Mouse (Mus musculus): ENCODE results near the gene Poc1a. TPM values are rescaled to one million over a fixed set of nuclear protein-coding genes. Genes with fewer than 3 reads are reported as not detected.

The Poc1a gene
- polyA plus RNA-seq, 1 experiment from 2014 or later: 23.8 TPM

GRCm38 (mm10) chr9:106326241-106326640, 45.4 kb downstream of the Poc1a start:
- Histone ChIP-seq H3K36me3 (peaks cover 3% of the 10 kb centered on the region), H3K4me1 (peaks cover 78% of the 10 kb centered on the region), H3K4me3 (no peak overlapping the region), H3K9me3 (no peaks in the 10 kb centered on the region), H3K27me3 (no peaks in the 10 kb centered on the region), H3K27ac (peak overlapping the region; percentile 6; the same call in 1 of the 2 replicates), H3K4me2 (replicated peaks) (no peak overlapping the region), H3K9ac (no peak overlapping the region)
- 67% methylated on average over 8 of the region's 8 CpGs for WGBS
- ATAC-seq (ENCODE audit: low FRiP score, low read depth): no peak

- WGBS: 79% methylated on average over 8 of the region's 8 CpGs
- Histone ChIP-seq H3K27ac (no peak overlapping the region), H3K9me3 (no peaks in the 10 kb centered on the region), H3K4me1 (peaks cover 78% of the 10 kb centered on the region), H3K4me3 (no peak overlapping the region), H3K9ac (no peak overlapping the region), H3K27me3 (no peaks in the 10 kb centered on the region), H3K36me3 (peaks cover 3% of the 10 kb centered on the region), H3K4me2 (replicated peaks) (no peak overlapping the region)
- ATAC-seq (ENCODE audit: low FRiP score, low read depth): no peak
Measured at GRCm38 (mm10) chr9:106327125-106327809, 46.4 kb downstream of the Poc1a start.

- peak overlapping the region; percentile 81 for H3K27ac ChIP-seq
- H3K9me3 ChIP-seq: no peaks in the 10 kb centered on the region
- H3K4me3 ChIP-seq: no peak overlapping the region
- peaks cover 72% of the 10 kb centered on the region for H3K4me1 ChIP-seq
- no peaks in the 10 kb centered on the region for H3K27me3 ChIP-seq
- no peak for ATAC-seq (ENCODE audit: low FRiP score, low read depth)
- WGBS: 73% methylated on average over 7 of the region's 7 CpGs
- H3K9ac ChIP-seq: 0 out of 2 replicates have a peak overlapping the region, but pooled peaks have one; percentile 2
- no peak overlapping the region for H3K4me2 ChIP-seq (replicated peaks)
- H3K36me3 ChIP-seq: peaks cover 3% of the 10 kb centered on the region
Measured at GRCm38 (mm10) chr9:106328068-106328610, 47.3 kb downstream of the Poc1a start.

- 45% methylated on average over 5 of the region's 5 CpGs for WGBS
- H3K27ac ChIP-seq: peak overlapping the region; percentile 81
- H3K4me2 ChIP-seq (replicated peaks): peak overlapping the region; percentile 1; the same call in 1 of the 2 replicates
- no peaks in the 10 kb centered on the region for H3K27me3 ChIP-seq
- H3K4me3 ChIP-seq: no peak overlapping the region
- H3K4me1 ChIP-seq: peaks cover 65% of the 10 kb centered on the region
- no peaks in the 10 kb centered on the region for H3K9me3 ChIP-seq
- 0 out of 2 replicates have a peak overlapping the region, but pooled peaks have one; percentile 2 for H3K9ac ChIP-seq
- H3K36me3 ChIP-seq: peaks cover 3% of the 10 kb centered on the region
- peak; percentile 55 for ATAC-seq (ENCODE audit: low FRiP score, low read depth)
Measured at GRCm38 (mm10) chr9:106328772-106329511, 48.1 kb downstream of the Poc1a start.

GRCm38 (mm10) chr9:106332746-106333145, 51.9 kb downstream of the Poc1a start:
- H3K9me3 ChIP-seq: no peaks in the 10 kb centered on the region
- WGBS: 84% methylated on average over 3 of the region's 3 CpGs
- no peak for ATAC-seq (ENCODE audit: low FRiP score, low read depth)
- no peak overlapping the region for H3K4me3 ChIP-seq
- H3K27me3 ChIP-seq: no peaks in the 10 kb centered on the region
- peaks cover 60% of the 10 kb centered on the region for H3K4me1 ChIP-seq
- no peak overlapping the region for H3K9ac ChIP-seq
- peaks cover 8% of the 10 kb centered on the region for H3K36me3 ChIP-seq
- H3K4me2 ChIP-seq (replicated peaks): no peak overlapping the region
- H3K27ac ChIP-seq: no peak overlapping the region

- H3K9ac ChIP-seq: peak overlapping the region; percentile 48; the same call in 1 of the 2 replicates
- H3K4me2 ChIP-seq (replicated peaks): 0 out of 2 replicates have a peak overlapping the region, but pooled peaks have one; percentile 11
- no peaks in the 10 kb centered on the region for H3K9me3 ChIP-seq
- H3K27ac ChIP-seq: peak overlapping the region; percentile 96
- no peaks in the 10 kb centered on the region for H3K27me3 ChIP-seq
- WGBS: 27% methylated on average over 9 of the region's 9 CpGs
- 0 out of 2 replicates have a peak, but pooled peaks cover 6% of the 10 kb centered on the region for H3K36me3 ChIP-seq
- ATAC-seq (ENCODE audit: low FRiP score, low read depth): peak; percentile 71; the same call in 1 of the 2 replicates
- peaks cover 67% of the 10 kb centered on the region for H3K4me1 ChIP-seq
- no peak overlapping the region for H3K4me3 ChIP-seq
Measured at GRCm38 (mm10) chr9:106337620-106338019, 56.8 kb downstream of the Poc1a start.

- H3K27me3 ChIP-seq: no peaks in the 10 kb centered on the region
- H3K27ac ChIP-seq: peak overlapping the region; percentile 96
- H3K4me1 ChIP-seq: peaks cover 75% of the 10 kb centered on the region
- peak overlapping the region; percentile 15 for H3K4me2 ChIP-seq (replicated peaks)
- H3K9me3 ChIP-seq: no peaks in the 10 kb centered on the region
- H3K4me3 ChIP-seq: no peak overlapping the region
- 8% methylated on average over 10 of the region's 10 CpGs for WGBS
- 0 out of 2 replicates have a peak, but pooled peaks cover 6% of the 10 kb centered on the region for H3K36me3 ChIP-seq
- 0 out of 2 replicates have a peak, but pooled peaks have one; percentile 16 for ATAC-seq (ENCODE audit: low FRiP score, low read depth)
- H3K9ac ChIP-seq: no peak overlapping the region
Measured at GRCm38 (mm10) chr9:106338462-106339172, 57.8 kb downstream of the Poc1a start.

- H3K4me2 ChIP-seq (replicated peaks): peak overlapping the region; percentile 15; the same call in 1 of the 2 replicates
- no peak for ATAC-seq (ENCODE audit: low FRiP score, low read depth)
- WGBS: 54% methylated on average over 6 of the region's 6 CpGs
Measured at GRCm38 (mm10) chr9:106339173-106339558, 58.3 kb downstream of the Poc1a start.

GRCm38 (mm10) chr9:106339730-106340129, 58.9 kb downstream of the Poc1a start:
- 0 out of 2 replicates have a peak overlapping the region, but pooled peaks have one; percentile 13 for H3K9ac ChIP-seq
- H3K4me2 ChIP-seq (replicated peaks): no peak overlapping the region
- peaks cover 80% of the 10 kb centered on the region for H3K4me1 ChIP-seq

More at GRCm38 (mm10) chr9:106339173-106339558, 58.3 kb downstream of the Poc1a start:
- Histone ChIP-seq H3K36me3 (0 out of 2 replicates have a peak, but pooled peaks cover 3% of the 10 kb centered on the region), H3K27me3 (no peaks in the 10 kb centered on the region), H3K4me1 (peaks cover 75% of the 10 kb centered on the region), H3K9me3 (no peaks in the 10 kb centered on the region), H3K27ac (peak overlapping the region; percentile 96), H3K4me3 (no peak overlapping the region), H3K9ac (0 out of 2 replicates have a peak overlapping the region, but pooled peaks have one; percentile 31)

GRCm38 (mm10) chr9:106340501-106341312, 59.8 kb downstream of the Poc1a start:
- Histone ChIP-seq H3K36me3 (no peaks in the 10 kb centered on the region), H3K9me3 (no peaks in the 10 kb centered on the region), H3K27me3 (no peaks in the 10 kb centered on the region), H3K4me3 (no peak overlapping the region), H3K4me2 (replicated peaks) (peak overlapping the region; percentile 22), H3K9ac (peak overlapping the region; percentile 50), H3K4me1 (peaks cover 90% of the 10 kb centered on the region), H3K27ac (peak overlapping the region; percentile 96)
- ATAC-seq (ENCODE audit: low FRiP score, low read depth): peak; percentile 45
- 14% methylated on average over 13 of the region's 13 CpGs for WGBS

More at GRCm38 (mm10) chr9:106339730-106340129, 58.9 kb downstream of the Poc1a start:
- H3K27me3 ChIP-seq: no peaks in the 10 kb centered on the region
- H3K36me3 ChIP-seq: no peaks in the 10 kb centered on the region
- H3K27ac ChIP-seq: peak overlapping the region; percentile 96
- H3K4me3 ChIP-seq: no peak overlapping the region
- no peak for ATAC-seq (ENCODE audit: low FRiP score, low read depth)
- H3K9me3 ChIP-seq: no peaks in the 10 kb centered on the region
- 60% methylated on average over 4 of the region's 4 CpGs for WGBS

- peaks cover 92% of the 10 kb centered on the region for H3K4me1 ChIP-seq
- no peak overlapping the region for H3K4me3 ChIP-seq
Measured at GRCm38 (mm10) chr9:106341313-106341686, 60.4 kb downstream of the Poc1a start.

More at GRCm38 (mm10) chr9:106341313-106341686, 60.4 kb downstream of the Poc1a start:
- ATAC-seq (ENCODE audit: low FRiP score, low read depth): no peak
- Histone ChIP-seq H3K27ac (peak overlapping the region; percentile 96), H3K36me3 (no peaks in the 10 kb centered on the region), H3K9me3 (no peaks in the 10 kb centered on the region), H3K27me3 (no peaks in the 10 kb centered on the region), H3K9ac (peak overlapping the region; percentile 50; the same call in 1 of the 2 replicates), H3K4me2 (replicated peaks) (peak overlapping the region; percentile 22)
- WGBS: 17% methylated on average over 3 of the region's 3 CpGs

All from limb, embryonic 13.5 days (tissue).